Comparison of ENCODE assay signal across 20 mouse cellular contexts in the genomic region with DNA sequence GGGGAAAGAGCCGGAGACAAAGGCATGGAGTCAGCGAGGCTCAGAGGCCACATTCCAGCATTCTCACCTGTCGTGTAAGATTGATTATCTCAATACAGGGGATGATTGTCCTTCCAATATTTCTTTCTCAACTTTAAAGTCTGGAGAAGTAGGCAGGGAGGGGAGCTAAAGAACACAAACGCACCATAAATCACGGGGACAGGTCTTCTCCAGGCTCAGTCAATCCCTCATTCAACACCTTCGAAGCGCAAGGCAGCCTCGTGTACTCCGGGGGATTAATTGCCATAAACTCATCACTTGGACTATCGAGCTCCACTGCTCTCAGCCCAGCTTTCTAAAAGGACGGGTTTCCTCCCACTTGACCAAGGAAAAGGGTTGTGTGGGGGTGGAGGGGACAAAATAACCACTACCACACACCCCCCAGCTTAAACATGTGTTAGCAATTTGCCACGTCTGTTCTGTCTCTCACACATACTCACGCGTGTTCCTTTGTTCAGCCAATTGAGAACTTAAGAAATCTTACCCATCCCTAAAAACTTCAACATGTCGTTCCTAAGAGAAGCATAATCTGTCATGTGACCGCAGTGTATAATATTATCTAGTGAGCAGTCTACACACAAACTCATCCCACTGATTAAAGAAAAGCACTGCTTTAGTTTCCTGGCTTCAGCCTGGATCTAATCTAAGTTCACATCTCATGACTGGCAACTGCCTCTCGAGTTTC. TPM values are rescaled to one million over a fixed set of nuclear protein-coding genes. Genes with fewer than 3 reads are reported as not detected.
DNase-seq lines count a peak whose midpoint lies in the region; ATAC-seq and TF ChIP-seq lines count a peak whose summit lies in the region.
"Had no signal": no experiment of that assay in that cellular context is flagged by ENCODE, and none has a peak within 500 bp of the region (broad histone marks: within the 10 kb centered on the region; RNA-seq: fewer than 3 reads in every experiment).

No protein-coding gene starts in this region.

- 69% methylated on average over 17 of the region's 17 CpGs for WGBS in hindbrain, embryonic 10.5 days
- 58% methylated on average over 17 of the region's 17 CpGs for WGBS in hindbrain, embryonic 12.5 days
- 50% methylated on average over 17 of the region's 17 CpGs for WGBS in lung, postnatal 0 days
- 47% methylated on average over 17 of the region's 17 CpGs for WGBS in embryonic facial prominence, embryonic 14.5 days
- WGBS in neural tube, embryonic 11.5 days, result 44% methylated on average over 17 of the region's 17 CpGs

- no peak overlapping the region for H3K27ac ChIP-seq in hindbrain, embryonic 10.5 days
- no peak overlapping the region for H3K27ac ChIP-seq in hindbrain, embryonic 12.5 days
- no peak overlapping the region for H3K27ac ChIP-seq in lung, postnatal 0 days (ENCODE audit: low read length)
- H3K27ac ChIP-seq in embryonic facial prominence, embryonic 14.5 days (replicated peaks; ENCODE audit: low read depth, low read length), result no peak overlapping the region
- no peak overlapping the region for H3K27ac ChIP-seq in neural tube, embryonic 11.5 days (ENCODE audit: low read depth, low read length)
- H3K27ac ChIP-seq: heart, adult 2 months; layer of hippocampus, adult 2 months; neural tube, embryonic 12.5 days had no signal

- H3K4me1 ChIP-seq in hindbrain, embryonic 10.5 days (replicated peaks), result peaks cover 4% of the 10 kb centered on the region; the same call in 1 of the 2 replicates
- H3K4me1 ChIP-seq in hindbrain, embryonic 12.5 days, result no peaks in the 10 kb centered on the region
- H3K4me1 ChIP-seq in lung, postnatal 0 days (ENCODE audit: insufficient read depth, low read depth, low read length), result no peaks in the 10 kb centered on the region
- peaks cover 6% of the 10 kb centered on the region for H3K4me1 ChIP-seq in embryonic facial prominence, embryonic 14.5 days (ENCODE audit: control insufficient read depth, insufficient read depth, low read length)
- H3K4me1 ChIP-seq in neural tube, embryonic 11.5 days (ENCODE audit: control insufficient read depth, insufficient read depth, low read length), result no peaks in the 10 kb centered on the region
- H3K4me1 ChIP-seq: neural tube, embryonic 12.5 days had no signal

- H3K9ac ChIP-seq in hindbrain, embryonic 12.5 days, result no peak overlapping the region
- H3K9ac ChIP-seq in lung, postnatal 0 days (replicated peaks; ENCODE audit: low read depth), result no peak overlapping the region
- H3K9ac ChIP-seq in embryonic facial prominence, embryonic 14.5 days (ENCODE audit: low read depth, low read length), result no peak overlapping the region
- no peak overlapping the region for H3K9ac ChIP-seq in neural tube, embryonic 11.5 days (ENCODE audit: low read length)
- H3K9ac ChIP-seq: neural tube, embryonic 12.5 days had no signal

- H3K4me3 ChIP-seq in hindbrain, embryonic 10.5 days, result no peak overlapping the region
- H3K4me3 ChIP-seq in hindbrain, embryonic 12.5 days, result no peak overlapping the region
- no peak overlapping the region for H3K4me3 ChIP-seq in lung, postnatal 0 days (ENCODE audit: low read depth, low read length)
- H3K4me3 ChIP-seq in embryonic facial prominence, embryonic 14.5 days (ENCODE audit: low read depth, low read length), result no peak overlapping the region
- no peak overlapping the region for H3K4me3 ChIP-seq in neural tube, embryonic 11.5 days (ENCODE audit: low read depth, low read length)
- H3K4me3 ChIP-seq: heart, adult 2 months; layer of hippocampus, adult 2 months; neural tube, embryonic 12.5 days had no signal

- H3K27me3 ChIP-seq in hindbrain, embryonic 10.5 days (ENCODE audit: insufficient read depth, poor library complexity, severe bottlenecking), result no peaks in the 10 kb centered on the region
- H3K27me3 ChIP-seq in hindbrain, embryonic 12.5 days, result no peaks in the 10 kb centered on the region
- H3K27me3 ChIP-seq in lung, postnatal 0 days (replicated peaks; ENCODE audit: insufficient read depth, low read length), result no peaks in the 10 kb centered on the region
- H3K27me3 ChIP-seq in embryonic facial prominence, embryonic 14.5 days (replicated peaks; ENCODE audit: control insufficient read depth, insufficient read depth, low read length), result no peaks in the 10 kb centered on the region
- no peaks in the 10 kb centered on the region for H3K27me3 ChIP-seq in neural tube, embryonic 11.5 days (ENCODE audit: control insufficient read depth, insufficient read depth, low read length)

- no peak overlapping the region for H3K4me2 ChIP-seq in hindbrain, embryonic 12.5 days (replicated peaks)
- H3K4me2 ChIP-seq in lung, postnatal 0 days (replicated peaks; ENCODE audit: low read depth, low read length), result no peak overlapping the region
- H3K4me2 ChIP-seq in embryonic facial prominence, embryonic 14.5 days (ENCODE audit: low read depth, low read length), result no peak overlapping the region
- H3K4me2 ChIP-seq in neural tube, embryonic 11.5 days (ENCODE audit: low read depth), result no peak overlapping the region
- H3K4me2 ChIP-seq: neural tube, embryonic 12.5 days had no signal

- peaks cover 14% of the 10 kb centered on the region for H3K36me3 ChIP-seq in hindbrain, embryonic 10.5 days
- H3K36me3 ChIP-seq in hindbrain, embryonic 12.5 days, result no peaks in the 10 kb centered on the region; the same call in 1 of the 2 replicates
- no peaks in the 10 kb centered on the region for H3K36me3 ChIP-seq in lung, postnatal 0 days (ENCODE audit: insufficient read depth, low read length)
- H3K36me3 ChIP-seq in embryonic facial prominence, embryonic 14.5 days (ENCODE audit: control insufficient read depth, insufficient read depth, low read length), result peaks cover 11% of the 10 kb centered on the region; the same call in 1 of the 2 replicates
- H3K36me3 ChIP-seq in neural tube, embryonic 11.5 days (ENCODE audit: control insufficient read depth, insufficient read depth, low read length), result no peaks in the 10 kb centered on the region; the same call in 1 of the 2 replicates
- H3K36me3 ChIP-seq: neural tube, embryonic 12.5 days had no signal

- TF ChIP-seq EP300 in lung, postnatal 0 days (IDR thresholded peaks at IDR 0.05), result no peak

- peak; percentile 6 for DNase-seq in hindbrain, embryonic 10.5 days (ENCODE audit: low spot score)
- peak; percentile 49 for DNase-seq in lung, postnatal 0 days (ENCODE audit: low spot score)
- DNase-seq in lung, postnatal 36 days, result no peak
- DNase-seq in embryonic facial prominence, embryonic 14.5 days (ENCODE audit: low spot score), result peak; percentile 61
- peak; percentile 57 for DNase-seq in neural tube, embryonic 11.5 days (ENCODE audit: low spot score)
- DNase-seq in urinary bladder, postnatal 10 days (ENCODE audit: low spot score), result no peak
- DNase-seq: adrenal gland, postnatal 14 days; cerebellum, adult 11-12 months; cerebellum, postnatal 14 days; gastrocnemius, postnatal 14 days; heart, adult 2 months; kidney, postnatal 14 days; layer of hippocampus, postnatal 36 days; liver had no signal

- no peak for ATAC-seq in hindbrain, embryonic 12.5 days (ENCODE audit: low FRiP score)
- peak; percentile 47 for ATAC-seq in lung, postnatal 0 days
- no peak for ATAC-seq in embryonic facial prominence, embryonic 14.5 days (ENCODE audit: low read depth)
- ATAC-seq in neural tube, embryonic 11.5 days (ENCODE audit: insufficient read depth, low FRiP score, low TSS enrichment), result no peak
- ATAC-seq in CD4-positive, CD25-positive, alpha-beta regulatory T cell, adult 4 months, result no peak
- ATAC-seq: inflammation-experienced regulatory T-cells, adult 6 months had no signal

- no peak for TF ChIP-seq CTCF in lung, postnatal 0 days (IDR thresholded peaks at IDR 0.05)

- H3K9me3 ChIP-seq in hindbrain, embryonic 10.5 days, result peaks cover 12% of the 10 kb centered on the region
- H3K9me3 ChIP-seq in hindbrain, embryonic 12.5 days (replicated peaks), result peaks cover 7% of the 10 kb centered on the region; the same call in 1 of the 2 replicates
- no peaks in the 10 kb centered on the region for H3K9me3 ChIP-seq in lung, postnatal 0 days (ENCODE audit: low read length)
- peaks cover 11% of the 10 kb centered on the region for H3K9me3 ChIP-seq in embryonic facial prominence, embryonic 14.5 days (ENCODE audit: control insufficient read depth, low read length)
- 0 out of 2 replicates have a peak, but pooled peaks cover 3% of the 10 kb centered on the region for H3K9me3 ChIP-seq in neural tube, embryonic 11.5 days (ENCODE audit: control insufficient read depth, low read length)
- H3K9me3 ChIP-seq: G1E had no signal

RNA-seq across cellular contexts. Expression of gene Smyd3, which starts 43.8 kb away (rescaled TPM):
- polyA plus RNA-seq in hindbrain, embryonic 10.5 days (2016; fragmentation: Nextera tagmentation; extraction: Ambion mirVana), result 17.8 and 18.0 TPM in 2 replicates
- 19.4 and 20.8 TPM in 2 replicates for polyA plus RNA-seq in hindbrain, embryonic 12.5 days (2016; fragmentation: Nextera tagmentation; extraction: Ambion mirVana)
- 5.8 and 6.5 TPM in 2 replicates for polyA plus RNA-seq in lung, postnatal 0 days (2015; fragmentation: Nextera tagmentation; extraction: Ambion mirVana)
- 16.7 and 18.7 TPM in 2 replicates for polyA plus RNA-seq in embryonic facial prominence, embryonic 14.5 days (2014; fragmentation: Nextera tagmentation; extraction: Ambion mirVana)
- 18.7 and 19.7 TPM in 2 replicates for polyA plus RNA-seq in neural tube, embryonic 11.5 days (2014; fragmentation: Nextera tagmentation; extraction: Ambion mirVana)
- polyA plus RNA-seq in CD4-positive, CD25-positive, alpha-beta regulatory T cell, adult 4 months (2017; shearing (Covaris generic)), result 10 to 100 TPM; 46.9 to 47.9 TPM

Comparison
In these comparisons a context has a peak if more than half of its experiments do, and no peak if none do; other contexts are left out.
1. DNase-seq: peak in hindbrain, embryonic 10.5 days (single experiment), lung, postnatal 0 days (single experiment), embryonic facial prominence, embryonic 14.5 days (single experiment) and neural tube, embryonic 11.5 days (single experiment); none in lung, postnatal 36 days (single experiment) and urinary bladder, postnatal 10 days (single experiment).